Mouse (Mus musculus): ENCODE data around the gene Exoc3l.

DNA sequence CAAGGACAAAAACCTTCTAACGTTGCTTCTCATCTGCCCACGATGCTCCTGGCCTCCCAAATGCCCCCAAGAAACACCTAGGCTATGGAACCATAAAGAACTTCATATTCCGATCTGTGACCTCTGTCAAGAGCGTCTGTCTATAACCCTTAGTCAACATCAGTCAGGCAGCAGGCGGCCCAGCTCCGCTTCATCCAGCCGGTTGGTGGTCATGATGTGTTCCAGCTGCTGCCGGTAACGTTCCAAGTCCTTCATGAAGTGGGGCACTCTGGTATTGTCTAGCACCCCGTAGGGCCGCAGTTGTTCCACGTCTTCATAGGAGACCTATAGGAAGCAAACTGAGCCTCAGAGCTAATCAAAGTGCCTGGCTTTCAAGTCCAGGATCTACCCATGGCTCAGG lies 14.1 kb downstream of the Exoc3l start:
- TF ChIP-seq CTCF (IDR thresholded peaks at IDR 0.05) (no peak), POLR2A (IDR thresholded peaks at IDR 0.05; ENCODE audit: insufficient read depth, low read depth, low read length) (no peak), EP300 (IDR thresholded peaks at IDR 0.05; ENCODE audit: insufficient read depth, low read depth, low read length) (no peak)
